In the genomic region with DNA sequence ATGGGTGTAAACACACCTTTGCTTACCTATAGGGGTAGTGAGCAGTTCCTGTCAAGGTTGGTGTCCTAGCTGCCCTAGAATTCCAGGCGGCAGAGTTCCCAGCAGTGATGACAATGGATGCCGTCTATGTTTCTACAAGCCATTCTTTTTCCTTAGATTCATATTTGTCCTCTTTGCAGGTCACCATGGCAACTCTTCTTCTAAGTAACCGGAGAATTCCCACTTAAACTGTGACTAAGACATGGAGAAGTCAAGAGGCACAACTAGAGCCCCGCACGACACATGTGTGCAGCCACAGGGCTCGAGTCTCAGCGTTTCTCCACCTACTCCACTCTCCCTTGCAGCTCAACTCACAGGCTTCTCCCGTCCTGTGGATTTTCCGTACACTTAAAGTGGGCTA, we compare ENCODE assay signal across 18 mouse cellular contexts.
DNase-seq lines count a peak whose midpoint lies in the region; ATAC-seq and TF ChIP-seq lines count a peak whose summit lies in the region.
"Had no signal": no experiment of that assay in that cellular context is flagged by ENCODE, and none has a peak within 500 bp of the region (broad histone marks: within the 10 kb centered on the region; RNA-seq: fewer than 3 reads in every experiment).

No protein-coding gene starts in this region.

- no peak for TF ChIP-seq CTCF in midbrain, postnatal 0 days (IDR thresholded peaks at IDR 0.05)
- TF ChIP-seq CTCF in hindbrain, postnatal 0 days (IDR thresholded peaks at IDR 0.05; ENCODE audit: low read depth): no peak

- ATAC-seq in midbrain, postnatal 0 days (ENCODE audit: low FRiP score): no peak
- ATAC-seq in midbrain, embryonic 11.5 days (ENCODE audit: low FRiP score): no peak
- no peak for ATAC-seq in hindbrain, postnatal 0 days
- ATAC-seq: forebrain, embryonic 13.5 days; forebrain, embryonic 15.5 days; forebrain, postnatal 0 days had no signal

- no peak overlapping the region for H3K4me3 ChIP-seq in midbrain, postnatal 0 days (ENCODE audit: low read depth, low read length)
- H3K4me3 ChIP-seq in midbrain, embryonic 11.5 days (ENCODE audit: low read depth, low read length): no peak overlapping the region
- no peak overlapping the region for H3K4me3 ChIP-seq in hindbrain, postnatal 0 days (ENCODE audit: low read length)
- H3K4me3 ChIP-seq: embryonic facial prominence, embryonic 10.5 days; embryonic facial prominence, embryonic 12.5 days; forebrain, embryonic 13.5 days; forebrain, embryonic 15.5 days had no signal

- no peak overlapping the region for H3K4me2 ChIP-seq in midbrain, postnatal 0 days (ENCODE audit: low read depth, low read length, poor library complexity, severe bottlenecking)
- H3K4me2 ChIP-seq in midbrain, embryonic 11.5 days: no peak overlapping the region
- no peak overlapping the region for H3K4me2 ChIP-seq in hindbrain, postnatal 0 days (ENCODE audit: low read depth, low read length)
- H3K4me2 ChIP-seq: embryonic facial prominence, embryonic 12.5 days; forebrain, embryonic 13.5 days; forebrain, embryonic 15.5 days had no signal

- no peaks in the 10 kb centered on the region for H3K9me3 ChIP-seq in midbrain, postnatal 0 days (ENCODE audit: low read length)
- H3K9me3 ChIP-seq in midbrain, embryonic 11.5 days (ENCODE audit: control insufficient read depth, low read length): no peaks in the 10 kb centered on the region
- H3K9me3 ChIP-seq in hindbrain, postnatal 0 days (ENCODE audit: low read length): no peaks in the 10 kb centered on the region
- H3K9me3 ChIP-seq: embryonic facial prominence, embryonic 10.5 days; embryonic facial prominence, embryonic 12.5 days; forebrain, embryonic 13.5 days; forebrain, embryonic 15.5 days had no signal

- peak overlapping the region; percentile 32; the same call in 1 of the 2 replicates for H3K27ac ChIP-seq in midbrain, postnatal 0 days (ENCODE audit: low read depth, low read length)
- no peak overlapping the region for H3K27ac ChIP-seq in midbrain, embryonic 11.5 days (ENCODE audit: low read depth, low read length)
- H3K27ac ChIP-seq in hindbrain, postnatal 0 days: no peak overlapping the region
- H3K27ac ChIP-seq: embryonic facial prominence, embryonic 10.5 days; embryonic facial prominence, embryonic 12.5 days; forebrain, embryonic 13.5 days; forebrain, embryonic 15.5 days had no signal

- peaks cover 8% of the 10 kb centered on the region; the same call in 1 of the 2 replicates for H3K4me1 ChIP-seq in midbrain, postnatal 0 days (ENCODE audit: insufficient read depth, low read length)
- H3K4me1 ChIP-seq in midbrain, embryonic 11.5 days (ENCODE audit: control insufficient read depth, insufficient read depth, low read length): no peaks in the 10 kb centered on the region
- peaks cover 5% of the 10 kb centered on the region; the same call in 1 of the 2 replicates for H3K4me1 ChIP-seq in hindbrain, postnatal 0 days (ENCODE audit: insufficient read depth, low read length)
- H3K4me1 ChIP-seq: embryonic facial prominence, embryonic 10.5 days; embryonic facial prominence, embryonic 12.5 days had no signal

- H3K9ac ChIP-seq in midbrain, postnatal 0 days (replicated peaks; ENCODE audit: low read length, poor library complexity, severe bottlenecking): no peak overlapping the region
- H3K9ac ChIP-seq in midbrain, embryonic 11.5 days (ENCODE audit: low read length): no peak overlapping the region
- H3K9ac ChIP-seq in hindbrain, postnatal 0 days (replicated peaks; ENCODE audit: low read length): no peak overlapping the region
- H3K9ac ChIP-seq: embryonic facial prominence, embryonic 12.5 days; forebrain, embryonic 13.5 days; forebrain, embryonic 15.5 days; forebrain, postnatal 0 days had no signal

- peak; percentile 3 to 39 for DNase-seq in frontal cortex, adult 2 months (ENCODE audit: extremely low spot score in 1 of 2, low spot score in 1 of 2)
- no peak for DNase-seq in frontal cortex, postnatal 10 days (ENCODE audit: low spot score in 2 of 2)
- no peak for DNase-seq in midbrain, postnatal 0 days (ENCODE audit: low spot score)
- DNase-seq in midbrain, embryonic 11.5 days (ENCODE audit: low spot score, missing footprints): no peak
- DNase-seq in hindbrain, postnatal 0 days (ENCODE audit: low spot score): no peak
- DNase-seq: adrenal gland, adult 2 months; adrenal gland, postnatal 10 days; adrenal gland, postnatal 25 days; cerebellum, adult 11-12 months; cerebellum, adult 2 months; cerebellum, adult 9-10 months; cerebellum, postnatal 10 days; cerebellum, postnatal 25 days; forebrain, postnatal 0 days had no signal

- H3K36me3 ChIP-seq in midbrain, postnatal 0 days (ENCODE audit: insufficient read depth, low read length): no peaks in the 10 kb centered on the region
- H3K36me3 ChIP-seq in midbrain, embryonic 11.5 days (ENCODE audit: control insufficient read depth, insufficient read depth, low read length): no peaks in the 10 kb centered on the region
- no peaks in the 10 kb centered on the region for H3K36me3 ChIP-seq in hindbrain, postnatal 0 days (ENCODE audit: insufficient read depth, low read length)
- H3K36me3 ChIP-seq: embryonic facial prominence, embryonic 10.5 days; embryonic facial prominence, embryonic 12.5 days; forebrain, embryonic 15.5 days had no signal

- no peaks in the 10 kb centered on the region for H3K27me3 ChIP-seq in midbrain, postnatal 0 days (ENCODE audit: insufficient read depth, low read length)
- H3K27me3 ChIP-seq in midbrain, embryonic 11.5 days (ENCODE audit: control insufficient read depth, insufficient read depth, low read length): no peaks in the 10 kb centered on the region
- no peaks in the 10 kb centered on the region for H3K27me3 ChIP-seq in hindbrain, postnatal 0 days (ENCODE audit: insufficient read depth, low read length)
- H3K27me3 ChIP-seq: embryonic facial prominence, embryonic 12.5 days; forebrain, embryonic 13.5 days; forebrain, embryonic 15.5 days had no signal

- 50% methylated on average over 9 of the region's 9 CpGs for WGBS in midbrain, postnatal 0 days
- 78% methylated on average over 9 of the region's 9 CpGs for WGBS in midbrain, embryonic 11.5 days
- WGBS in hindbrain, postnatal 0 days: 60% methylated on average over 9 of the region's 9 CpGs

Comparison
In these comparisons a context has a peak if more than half of its experiments do, and no peak if none do; other contexts are left out.
1. DNase-seq: peak in frontal cortex, adult 2 months (2 of 2); none in frontal cortex, postnatal 10 days (0 of 2), midbrain, postnatal 0 days (single experiment), midbrain, embryonic 11.5 days (single experiment) and hindbrain, postnatal 0 days (single experiment).